Comparison of ENCODE assay signal across 13 mouse cellular contexts in the genomic region with DNA sequence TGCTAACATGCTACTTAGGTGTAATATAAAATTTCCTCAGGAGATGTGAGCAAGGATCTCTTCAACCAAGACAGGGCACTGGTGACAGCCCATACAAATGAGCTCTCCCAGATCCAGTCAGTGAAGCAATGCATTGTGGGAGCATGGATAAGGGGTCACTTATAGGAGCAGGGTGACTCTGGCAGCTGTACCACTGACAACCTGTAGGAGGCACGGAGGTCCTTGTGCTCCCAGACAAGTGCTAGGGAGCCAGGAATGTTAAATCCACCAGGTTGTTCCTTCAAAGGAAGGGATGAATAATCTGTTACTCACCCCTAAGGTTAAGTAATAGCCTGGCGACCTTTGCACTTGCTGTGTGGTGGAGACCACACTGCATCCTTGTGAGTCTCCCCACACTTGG. TPM values are rescaled to one million over a fixed set of nuclear protein-coding genes. Genes with fewer than 3 reads are reported as not detected.
DNase-seq lines count a peak whose midpoint lies in the region; ATAC-seq and TF ChIP-seq lines count a peak whose summit lies in the region.
"Had no signal": no experiment of that assay in that cellular context is flagged by ENCODE, and none has a peak within 500 bp of the region (broad histone marks: within the 10 kb centered on the region; RNA-seq: fewer than 3 reads in every experiment).

No protein-coding gene starts in this region.

- 25% methylated on average over 2 of the region's 2 CpGs for WGBS in liver, postnatal 0 days (ENCODE audit: insufficient replicate concordance)
- 13% methylated on average over 2 of the region's 2 CpGs for WGBS in liver, embryonic 12.5 days (ENCODE audit: insufficient replicate concordance)

- H3K4me2 ChIP-seq in liver, postnatal 0 days (ENCODE audit: low read depth, low read length) = no peak overlapping the region
- no peak overlapping the region for H3K4me2 ChIP-seq in liver, embryonic 12.5 days
- H3K4me2 ChIP-seq: embryonic facial prominence, embryonic 15.5 days; hindbrain, embryonic 12.5 days; midbrain, embryonic 12.5 days had no signal

- no peak for TF ChIP-seq POLR2A in brain, embryonic 14.5 days (IDR thresholded peaks at IDR 0.05; ENCODE audit: borderline replicate concordance, extremely low read depth, insufficient read depth, insufficient read length, poor library complexity, severe bottlenecking)

- no peaks in the 10 kb centered on the region for H3K36me3 ChIP-seq in liver, postnatal 0 days (replicated peaks; ENCODE audit: insufficient read depth, low read length)
- H3K36me3 ChIP-seq in liver, embryonic 12.5 days = no peaks in the 10 kb centered on the region
- H3K36me3 ChIP-seq: embryonic facial prominence, embryonic 15.5 days; hindbrain, embryonic 12.5 days; midbrain, embryonic 12.5 days had no signal

- no peaks in the 10 kb centered on the region for H3K27me3 ChIP-seq in liver, postnatal 0 days (ENCODE audit: insufficient read depth, low read length)
- H3K27me3 ChIP-seq in liver, embryonic 12.5 days (replicated peaks) = 0 out of 2 replicates have a peak, but pooled peaks cover 7% of the 10 kb centered on the region
- H3K27me3 ChIP-seq: embryonic facial prominence, embryonic 15.5 days; hindbrain, embryonic 12.5 days; midbrain, embryonic 12.5 days had no signal

- peak; percentile 36 for DNase-seq in CD4-positive, CD25-positive, alpha-beta regulatory T cell, adult 2 months (ENCODE audit: low read depth, low spot score)
- DNase-seq in liver, postnatal 0 days = no peak
- no peak for DNase-seq in brain, embryonic 14.5 days (ENCODE audit: low read depth)
- DNase-seq in mesoderm, embryonic 11.5 days (ENCODE audit: low read depth, low spot score) = peak; percentile 31
- DNase-seq in gastrocnemius, postnatal 36 days = no peak
- no peak for DNase-seq in ovary, postnatal 14 days (ENCODE audit: low spot score)
- DNase-seq: cerebellum, adult 18-20 months had no signal

- no peaks in the 10 kb centered on the region for H3K9me3 ChIP-seq in liver, postnatal 0 days (ENCODE audit: low read length)
- no peaks in the 10 kb centered on the region for H3K9me3 ChIP-seq in liver, embryonic 12.5 days (replicated peaks)
- H3K9me3 ChIP-seq: embryonic facial prominence, embryonic 15.5 days; hindbrain, embryonic 12.5 days; midbrain, embryonic 12.5 days had no signal

- TF ChIP-seq EP300 in liver, postnatal 0 days (IDR thresholded peaks at IDR 0.05; ENCODE audit: low read depth) = no peak

- no peak overlapping the region for H3K4me3 ChIP-seq in liver, postnatal 0 days (ENCODE audit: low read depth, low read length)
- no peak overlapping the region for H3K4me3 ChIP-seq in liver, embryonic 12.5 days
- H3K4me3 ChIP-seq: embryonic facial prominence, embryonic 15.5 days; hindbrain, embryonic 12.5 days; midbrain, embryonic 12.5 days had no signal

- no peaks in the 10 kb centered on the region for H3K4me1 ChIP-seq in liver, postnatal 0 days (ENCODE audit: insufficient read depth)
- no peaks in the 10 kb centered on the region for H3K4me1 ChIP-seq in liver, embryonic 12.5 days
- H3K4me1 ChIP-seq: embryonic facial prominence, embryonic 15.5 days; hindbrain, embryonic 12.5 days; midbrain, embryonic 12.5 days had no signal

- no peak for ATAC-seq in CD4-positive, CD25-positive, alpha-beta regulatory T cell, adult 4 months
- ATAC-seq in liver, postnatal 0 days = peak; percentile 45; the same call in 1 of the 2 replicates
- no peak for ATAC-seq in liver, embryonic 12.5 days

- H3K9ac ChIP-seq in liver, postnatal 0 days (replicated peaks) = no peak overlapping the region
- no peak overlapping the region for H3K9ac ChIP-seq in liver, embryonic 12.5 days
- H3K9ac ChIP-seq: embryonic facial prominence, embryonic 15.5 days; hindbrain, embryonic 12.5 days; midbrain, embryonic 12.5 days had no signal

- intact Hi-C loops in gastrocnemius, postnatal 36 days (cut with DNase I) = no loop called here

- TF ChIP-seq CTCF in liver, postnatal 0 days (IDR thresholded peaks at IDR 0.05; ENCODE audit: low read depth) = 0 out of 2 replicates have a peak, but pooled peaks have one; percentile 18
- TF ChIP-seq CTCF in brain, embryonic 14.5 days (IDR thresholded peaks at IDR 0.05; ENCODE audit: borderline replicate concordance, extremely low read depth, insufficient read depth, insufficient read length) = peak; percentile 13; the same call in 1 of the 2 replicates

- no peak overlapping the region for H3K27ac ChIP-seq in liver, postnatal 0 days (ENCODE audit: low read depth)
- H3K27ac ChIP-seq in liver, embryonic 12.5 days = no peak overlapping the region
- H3K27ac ChIP-seq: embryonic facial prominence, embryonic 15.5 days; hindbrain, embryonic 12.5 days; kidney, postnatal 0 days; midbrain, embryonic 12.5 days had no signal

RNA-seq across cellular contexts. Expression of gene Limk1, which starts 6.7 kb away (rescaled TPM):
- 1 to 10 TPM; 3.8 to 6.9 TPM for polyA plus RNA-seq in CD4-positive, CD25-positive, alpha-beta regulatory T cell, adult 4 months (2017; shearing (Covaris generic))
- 0.59 and 0.73 TPM in 2 replicates for polyA plus RNA-seq in liver, postnatal 0 days (2015; fragmentation: Nextera tagmentation; extraction: Ambion mirVana)
- 1.3 and 1.5 TPM in 2 replicates for polyA plus RNA-seq in liver, embryonic 12.5 days (2016; fragmentation: Nextera tagmentation; extraction: Ambion mirVana)
- 63.4 and 89.3 TPM in 2 replicates for polyA plus RNA-seq in brain, embryonic 14.5 days (2012; rRNA removed)
- 1 to 10 TPM; 2.0 to 2.2 TPM for total RNA-seq in gastrocnemius, postnatal 36 days (2021)

RNA-seq across cellular contexts. Expression of gene Eln, which starts 52.0 kb away (rescaled TPM):
- polyA plus RNA-seq in CD4-positive, CD25-positive, alpha-beta regulatory T cell, adult 4 months (2017; shearing (Covaris generic)) = not detected
- polyA plus RNA-seq in liver, postnatal 0 days (2015; fragmentation: Nextera tagmentation; extraction: Ambion mirVana) = 14.8 TPM in 2 replicates
- 2.6 and 4.7 TPM in 2 replicates for polyA plus RNA-seq in liver, embryonic 12.5 days (2016; fragmentation: Nextera tagmentation; extraction: Ambion mirVana)
- 21.6 and 29.1 TPM in 2 replicates for polyA plus RNA-seq in brain, embryonic 14.5 days (2012; rRNA removed)
- 10 to 100 TPM; 24.0 to 41.8 TPM for total RNA-seq in gastrocnemius, postnatal 36 days (2021)

RNA-seq across cellular contexts. Expression of gene Eif4h, which starts 55.8 kb away (rescaled TPM):
- 10 to 100 TPM; 94.2 to 96.9 TPM for polyA plus RNA-seq in CD4-positive, CD25-positive, alpha-beta regulatory T cell, adult 4 months (2017; shearing (Covaris generic))
- polyA plus RNA-seq in liver, postnatal 0 days (2015; fragmentation: Nextera tagmentation; extraction: Ambion mirVana) = 124 and 132 TPM in 2 replicates
- 287 and 308 TPM in 2 replicates for polyA plus RNA-seq in liver, embryonic 12.5 days (2016; fragmentation: Nextera tagmentation; extraction: Ambion mirVana)
- 313 and 339 TPM in 2 replicates for polyA plus RNA-seq in brain, embryonic 14.5 days (2012; rRNA removed)
- total RNA-seq in gastrocnemius, postnatal 36 days (2021) = 10 to 100 TPM; 90.2 to 93.5 TPM

Comparison
In these comparisons a context has a peak if more than half of its experiments do, and no peak if none do; other contexts are left out.
1. DNase-seq: peak in CD4-positive, CD25-positive, alpha-beta regulatory T cell, adult 2 months (single experiment) and mesoderm, embryonic 11.5 days (single experiment); none in liver, postnatal 0 days (single experiment), brain, embryonic 14.5 days (single experiment), gastrocnemius, postnatal 36 days (0 of 2) and ovary, postnatal 14 days (single experiment).